In genomic region chr6:115957681-115958080, GRCm38 (mm10) we compare ENCODE assay signal across 13 mouse cellular contexts. TPM values are rescaled to one million over a fixed set of nuclear protein-coding genes. Genes with fewer than 3 reads are reported as not detected.
DNase-seq lines count a peak whose midpoint lies in the region; ATAC-seq and TF ChIP-seq lines count a peak whose summit lies in the region.
"Had no signal": no experiment of that assay in that cellular context is flagged by ENCODE, and none has a peak within 500 bp of the region (broad histone marks: within the 10 kb centered on the region; RNA-seq: fewer than 3 reads in every experiment).

No protein-coding gene starts in this region.

- H3K4me1 ChIP-seq in cerebellum, adult 2 months (ENCODE audit: control insufficient read depth, insufficient read depth, low read length), result peaks cover 62% of the 10 kb centered on the region
- peaks cover 67% of the 10 kb centered on the region for H3K4me1 ChIP-seq in heart, embryonic 15.5 days (replicated peaks)
- H3K4me1 ChIP-seq in hindbrain, postnatal 0 days (ENCODE audit: insufficient read depth, low read length), result peaks cover 17% of the 10 kb centered on the region

- no peak overlapping the region for H3K4me2 ChIP-seq in heart, embryonic 15.5 days
- H3K4me2 ChIP-seq in hindbrain, postnatal 0 days (ENCODE audit: low read depth, low read length), result no peak overlapping the region
- H3K4me2 ChIP-seq: midbrain, embryonic 12.5 days had no signal

- no peak for DNase-seq in cerebellum, adult 2 months
- no peak for DNase-seq in cerebellum, adult 9-11 months
- DNase-seq in heart, adult 8-10 months (ENCODE audit: low spot score), result no peak
- DNase-seq in adrenal gland, postnatal 36 days, result peak; percentile 57 to 78
- no peak for DNase-seq in hindbrain, postnatal 0 days (ENCODE audit: low spot score)
- no peak for DNase-seq in left cerebral cortex, postnatal 14 days (ENCODE audit: low spot score in 2 of 2)
- DNase-seq in cerebellum, adult 11 months, result no peak

- no peak overlapping the region for H3K9ac ChIP-seq in heart, embryonic 15.5 days
- no peak overlapping the region for H3K9ac ChIP-seq in hindbrain, postnatal 0 days (replicated peaks; ENCODE audit: low read length)
- H3K9ac ChIP-seq: midbrain, embryonic 12.5 days had no signal

- TF ChIP-seq POLR2A in cerebellum, adult 2 months (IDR thresholded peaks at IDR 0.05; ENCODE audit: borderline replicate concordance, insufficient read depth, low read length), result no peak

- H3K4me3 ChIP-seq in cerebellum, adult 2 months (replicated peaks; ENCODE audit: insufficient read depth, low read depth, low read length), result no peak overlapping the region
- H3K4me3 ChIP-seq in heart, embryonic 15.5 days, result no peak overlapping the region
- no peak overlapping the region for H3K4me3 ChIP-seq in hindbrain, postnatal 0 days (ENCODE audit: low read length)
- H3K4me3 ChIP-seq: midbrain, embryonic 12.5 days had no signal

- intact Hi-C loops in left cerebral cortex, postnatal 14 days (cut with DNase I), result no loop called here

- no peaks in the 10 kb centered on the region; the same call in 1 of the 2 replicates for H3K36me3 ChIP-seq in heart, embryonic 15.5 days
- H3K36me3 ChIP-seq in hindbrain, postnatal 0 days (ENCODE audit: insufficient read depth, low read length), result no peaks in the 10 kb centered on the region
- H3K36me3 ChIP-seq: midbrain, embryonic 12.5 days had no signal

- ATAC-seq in heart, embryonic 15.5 days (replicated peaks; ENCODE audit: insufficient number of reproducible peaks, insufficient read depth, low FRiP score, low read depth), result no peak
- ATAC-seq in hindbrain, postnatal 0 days, result no peak

- no peak for TF ChIP-seq CTCF in cerebellum, adult 2 months (IDR thresholded peaks at IDR 0.05; ENCODE audit: borderline replicate concordance, insufficient read depth, low read depth, low read length)
- no peak for TF ChIP-seq CTCF in hindbrain, postnatal 0 days (IDR thresholded peaks at IDR 0.05; ENCODE audit: low read depth)

- 53% methylated on average over 6 of the region's 6 CpGs for WGBS in cerebellum, adult 2 months
- WGBS in heart, embryonic 15.5 days, result 50% methylated on average over 6 of the region's 6 CpGs
- 46% methylated on average over 6 of the region's 6 CpGs for WGBS in hindbrain, postnatal 0 days

- no peaks in the 10 kb centered on the region for H3K27me3 ChIP-seq in cerebellum, adult 2 months (ENCODE audit: control insufficient read depth, insufficient read depth, low read length)
- H3K27me3 ChIP-seq in heart, embryonic 15.5 days, result no peaks in the 10 kb centered on the region
- no peaks in the 10 kb centered on the region for H3K27me3 ChIP-seq in hindbrain, postnatal 0 days (ENCODE audit: insufficient read depth, low read length)

- no peaks in the 10 kb centered on the region for H3K9me3 ChIP-seq in heart, embryonic 15.5 days (replicated peaks)
- H3K9me3 ChIP-seq in hindbrain, postnatal 0 days (ENCODE audit: low read length), result no peaks in the 10 kb centered on the region
- H3K9me3 ChIP-seq: midbrain, embryonic 12.5 days had no signal

- H3K27ac ChIP-seq in cerebellum, adult 2 months (ENCODE audit: insufficient read depth, low read length), result 0 out of 2 replicates have a peak overlapping the region, but pooled peaks have one; percentile 8
- peak overlapping the region; percentile 81 for H3K27ac ChIP-seq in heart, embryonic 15.5 days
- H3K27ac ChIP-seq in hindbrain, postnatal 0 days, result 0 out of 2 replicates have a peak overlapping the region, but pooled peaks have one; percentile 41
- H3K27ac ChIP-seq: midbrain, embryonic 12.5 days had no signal

RNA-seq across cellular contexts. Expression of gene H1foo, which starts 12.9 kb away (rescaled TPM):
- not detected in 2 replicates for polyA plus RNA-seq in cerebellum, adult 2 months (2012; rRNA removed)
- polyA plus RNA-seq in heart, embryonic 15.5 days (2015; fragmentation: Nextera tagmentation; extraction: Ambion mirVana), result not detected in 2 replicates
- total RNA-seq in heart, adult 8-10 months (2022), result not detected
- not detected for total RNA-seq in adrenal gland, postnatal 36 days (2021)
- 1.0 TPM in 1 of 2 replicates, not detected in the other for total RNA-seq in hindbrain, postnatal 0 days (2014; rRNA removed)
- polyA plus RNA-seq in hindbrain, postnatal 0 days (2015; fragmentation: Nextera tagmentation; extraction: Ambion mirVana), result not detected in 2 replicates
- not detected for total RNA-seq in left cerebral cortex, postnatal 14 days (2021)
- total RNA-seq: granulocyte monocyte progenitor cell, adult 5-6 weeks; layer of hippocampus, adult 18-20 months; liver, adult 2 months had no signal
- polyA plus RNA-seq: brain, embryonic 14.5 days; liver, adult 2 months; midbrain, embryonic 12.5 days had no signal

RNA-seq across cellular contexts. Expression of gene Rho, which starts 26.1 kb away (rescaled TPM):
- 0.79 and 0.89 TPM in 2 replicates for polyA plus RNA-seq in cerebellum, adult 2 months (2012; rRNA removed)
- polyA plus RNA-seq in heart, embryonic 15.5 days (2015; fragmentation: Nextera tagmentation; extraction: Ambion mirVana), result not detected in 2 replicates
- total RNA-seq in heart, adult 8-10 months (2022), result not detected
- under 1 TPM; 0.23 to 0.59 TPM for total RNA-seq in adrenal gland, postnatal 36 days (2021)
- 0.37 and 1.1 TPM in 2 replicates for total RNA-seq in hindbrain, postnatal 0 days (2014; rRNA removed)
- polyA plus RNA-seq in hindbrain, postnatal 0 days (2015; fragmentation: Nextera tagmentation; extraction: Ambion mirVana), result 0.08 and 0.09 TPM in 2 replicates
- under 1 TPM; 0.25 to 0.64 TPM for total RNA-seq in left cerebral cortex, postnatal 14 days (2021)
- total RNA-seq: granulocyte monocyte progenitor cell, adult 5-6 weeks; liver, adult 2 months had no signal
- polyA plus RNA-seq: midbrain, embryonic 12.5 days had no signal

RNA-seq across cellular contexts. Expression of gene Plxnd1, which starts 37.1 kb away (rescaled TPM):
- polyA plus RNA-seq in cerebellum, adult 2 months (2012; rRNA removed), result 24.2 and 29.4 TPM in 2 replicates
- polyA plus RNA-seq in heart, embryonic 15.5 days (2015; fragmentation: Nextera tagmentation; extraction: Ambion mirVana), result 38.6 and 53.4 TPM in 2 replicates
- 10 to 100 TPM; 43.8 to 75.7 (median 63.5) TPM for total RNA-seq in heart, adult 8-10 months (2022)
- total RNA-seq in adrenal gland, postnatal 36 days (2021), result 100 to 1,000 TPM; 140 to 167 TPM
- 31.2 and 36.1 TPM in 2 replicates for total RNA-seq in hindbrain, postnatal 0 days (2014; rRNA removed)
- 6.1 and 8.2 TPM in 2 replicates for polyA plus RNA-seq in hindbrain, postnatal 0 days (2015; fragmentation: Nextera tagmentation; extraction: Ambion mirVana)
- 100 to 1,000 TPM; 156 to 174 TPM for total RNA-seq in left cerebral cortex, postnatal 14 days (2021)

Comparison
In these comparisons a context has a peak if more than half of its experiments do, and no peak if none do; other contexts are left out.
1. DNase-seq: peak in adrenal gland, postnatal 36 days (2 of 2); none in cerebellum, adult 2 months (0 of 2), cerebellum, adult 9-11 months (single experiment), heart, adult 8-10 months (single experiment), hindbrain, postnatal 0 days (single experiment), left cerebral cortex, postnatal 14 days (0 of 2) and cerebellum, adult 11 months (single experiment).
2. H3K27ac ChIP-seq: peak in every context shown above with its lines; median percentile 81 in heart, embryonic 15.5 days; 41 in hindbrain, postnatal 0 days; 8 in cerebellum, adult 2 months.